ENCODE assay signal across 15 mouse cellular contexts in the genomic region with DNA sequence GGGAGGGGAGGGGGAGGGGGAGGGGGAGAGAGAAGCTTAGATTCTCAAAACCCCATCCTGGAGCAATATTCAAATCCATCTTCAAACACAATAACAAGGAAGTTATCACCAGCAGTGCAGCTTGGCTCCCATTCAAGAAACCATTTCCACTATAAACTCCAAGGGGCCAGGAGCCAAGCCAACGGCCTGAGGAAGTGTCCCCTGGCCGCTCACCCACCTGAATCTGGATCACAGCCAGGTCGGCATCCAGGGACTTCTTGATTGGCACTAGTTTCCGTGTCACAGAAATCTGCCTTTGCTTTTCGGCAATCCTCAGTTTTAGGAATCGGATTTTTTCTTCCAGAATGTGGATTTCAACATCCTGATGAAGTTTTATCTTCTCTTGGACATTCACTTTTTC.
A peak's percentile ranks its signal among the peaks of the same experiment; 100 is the strongest.
DNase-seq lines count a peak whose midpoint lies in the region; ATAC-seq and TF ChIP-seq lines count a peak whose summit lies in the region.
"Had no signal": no experiment of that assay in that cellular context is flagged by ENCODE, and none has a peak within 500 bp of the region (broad histone marks: within the 10 kb centered on the region; RNA-seq: fewer than 3 reads in every experiment).

No protein-coding gene starts in this region.

- no peaks in the 10 kb centered on the region for H3K4me1 ChIP-seq in hindbrain, postnatal 0 days (ENCODE audit: insufficient read depth, low read length)
- H3K4me1 ChIP-seq in hindbrain, embryonic 16.5 days (ENCODE audit: control insufficient read depth, insufficient read depth, low read depth, low read length), result no peaks in the 10 kb centered on the region
- no peaks in the 10 kb centered on the region for H3K4me1 ChIP-seq in lung, postnatal 0 days (ENCODE audit: insufficient read depth, low read depth, low read length)
- H3K4me1 ChIP-seq in lung, adult 2 months (ENCODE audit: control insufficient read depth, insufficient read depth, low read length), result no peaks in the 10 kb centered on the region
- H3K4me1 ChIP-seq: hindbrain, embryonic 13.5 days; stomach, embryonic 15.5 days had no signal

- ATAC-seq in hindbrain, postnatal 0 days, result no peak
- no peak for ATAC-seq in hindbrain, embryonic 16.5 days
- ATAC-seq in lung, postnatal 0 days, result no peak
- ATAC-seq: liver, postnatal 0 days had no signal

- no peak overlapping the region for H3K27ac ChIP-seq in hindbrain, postnatal 0 days
- no peak overlapping the region for H3K27ac ChIP-seq in hindbrain, embryonic 16.5 days (ENCODE audit: low read depth, low read length)
- no peak overlapping the region for H3K27ac ChIP-seq in lung, postnatal 0 days (ENCODE audit: low read length)
- H3K27ac ChIP-seq: hindbrain, embryonic 13.5 days; limb, embryonic 12.5 days; stomach, embryonic 15.5 days had no signal

- no peak for TF ChIP-seq EP300 in lung, postnatal 0 days (IDR thresholded peaks at IDR 0.05)

- H3K27me3 ChIP-seq in hindbrain, postnatal 0 days (ENCODE audit: insufficient read depth, low read length), result no peaks in the 10 kb centered on the region
- no peaks in the 10 kb centered on the region for H3K27me3 ChIP-seq in hindbrain, embryonic 16.5 days (replicated peaks; ENCODE audit: control insufficient read depth, insufficient read depth, low read length)
- H3K27me3 ChIP-seq in lung, postnatal 0 days (replicated peaks; ENCODE audit: insufficient read depth, low read length), result no peaks in the 10 kb centered on the region
- H3K27me3 ChIP-seq: hindbrain, embryonic 13.5 days; limb, embryonic 12.5 days; stomach, embryonic 15.5 days had no signal

- 54% methylated on average over 6 of the region's 6 CpGs for WGBS in hindbrain, postnatal 0 days
- 56% methylated on average over 6 of the region's 6 CpGs for WGBS in hindbrain, embryonic 16.5 days
- WGBS in lung, postnatal 0 days, result 29% methylated on average over 6 of the region's 6 CpGs
- WGBS in lung, adult 2 months, result 30% methylated on average over 6 of the region's 6 CpGs

- no peak overlapping the region for H3K9ac ChIP-seq in hindbrain, postnatal 0 days (replicated peaks; ENCODE audit: low read length)
- no peak overlapping the region for H3K9ac ChIP-seq in hindbrain, embryonic 16.5 days (ENCODE audit: low read depth, low read length)
- no peak overlapping the region for H3K9ac ChIP-seq in lung, postnatal 0 days (replicated peaks; ENCODE audit: low read depth)
- H3K9ac ChIP-seq: hindbrain, embryonic 13.5 days; limb, embryonic 12.5 days; liver, postnatal 0 days; stomach, embryonic 15.5 days had no signal

- DNase-seq in cerebellum, postnatal 36 days, result peak; percentile 9 to 23
- no peak for DNase-seq in cerebellum, adult 11 months
- peak; percentile 25 for DNase-seq in hindbrain, postnatal 0 days (ENCODE audit: low spot score)
- peak; percentile 40 for DNase-seq in lung, postnatal 0 days (ENCODE audit: low spot score)
- no peak for DNase-seq in lung, adult 2 months
- DNase-seq in lung, postnatal 10 days, result peak; percentile 41
- no peak for DNase-seq in spleen, postnatal 14 days (ENCODE audit: low spot score in 2 of 2)
- DNase-seq: layer of hippocampus, postnatal 36 days; liver, postnatal 0 days; thymus, postnatal 14 days had no signal

- TF ChIP-seq CTCF in hindbrain, postnatal 0 days (IDR thresholded peaks at IDR 0.05; ENCODE audit: low read depth), result no peak
- TF ChIP-seq CTCF in lung, postnatal 0 days (IDR thresholded peaks at IDR 0.05), result no peak
- TF ChIP-seq CTCF in lung, adult 2 months (IDR thresholded peaks at IDR 0.05; ENCODE audit: insufficient read depth, low read length), result no peak

- no peaks in the 10 kb centered on the region for H3K9me3 ChIP-seq in hindbrain, postnatal 0 days (ENCODE audit: low read length)
- no peaks in the 10 kb centered on the region for H3K9me3 ChIP-seq in hindbrain, embryonic 16.5 days (ENCODE audit: control insufficient read depth, low read length)
- H3K9me3 ChIP-seq in lung, postnatal 0 days (ENCODE audit: low read length), result no peaks in the 10 kb centered on the region
- H3K9me3 ChIP-seq: G1E; hindbrain, embryonic 13.5 days; limb, embryonic 12.5 days; stomach, embryonic 15.5 days had no signal

- TF ChIP-seq POLR2A in lung, adult 2 months (IDR thresholded peaks at IDR 0.05; ENCODE audit: borderline replicate concordance, extremely low read depth, low read depth, low read length), result no peak

- H3K36me3 ChIP-seq in hindbrain, postnatal 0 days (ENCODE audit: insufficient read depth, low read length), result no peaks in the 10 kb centered on the region
- no peaks in the 10 kb centered on the region for H3K36me3 ChIP-seq in hindbrain, embryonic 16.5 days (ENCODE audit: control insufficient read depth, insufficient read depth, low read length)
- H3K36me3 ChIP-seq in lung, postnatal 0 days (ENCODE audit: insufficient read depth, low read length), result no peaks in the 10 kb centered on the region
- H3K36me3 ChIP-seq: G1E; hindbrain, embryonic 13.5 days; limb, embryonic 12.5 days; stomach, embryonic 15.5 days had no signal

- no peak overlapping the region for H3K4me3 ChIP-seq in hindbrain, postnatal 0 days (ENCODE audit: low read length)
- H3K4me3 ChIP-seq in hindbrain, embryonic 16.5 days (ENCODE audit: low read length), result no peak overlapping the region
- no peak overlapping the region for H3K4me3 ChIP-seq in lung, postnatal 0 days (ENCODE audit: low read depth, low read length)
- no peak overlapping the region for H3K4me3 ChIP-seq in lung, adult 2 months (replicated peaks; ENCODE audit: extremely low read depth, low read depth, low read length)
- H3K4me3 ChIP-seq: hindbrain, embryonic 13.5 days; limb, embryonic 12.5 days; stomach, embryonic 15.5 days had no signal

- no peak overlapping the region for H3K4me2 ChIP-seq in hindbrain, postnatal 0 days (ENCODE audit: low read depth, low read length)
- H3K4me2 ChIP-seq in hindbrain, embryonic 16.5 days (ENCODE audit: low read length), result no peak overlapping the region
- H3K4me2 ChIP-seq in lung, postnatal 0 days (replicated peaks; ENCODE audit: low read depth, low read length), result no peak overlapping the region
- H3K4me2 ChIP-seq: hindbrain, embryonic 13.5 days; limb, embryonic 12.5 days; stomach, embryonic 15.5 days had no signal

Comparison
In these comparisons a context has a peak if more than half of its experiments do, and no peak if none do; other contexts are left out.
1. DNase-seq: peak in cerebellum, postnatal 36 days (2 of 2), hindbrain, postnatal 0 days (single experiment), lung, postnatal 0 days (single experiment) and lung, postnatal 10 days (single experiment); none in cerebellum, adult 11 months (single experiment), lung, adult 2 months (single experiment) and spleen, postnatal 14 days (0 of 2).